Mouse (Mus musculus) ES-E14 (cell line): ENCODE data around the gene Sele.

ENCODE experiments used
- HCFC1 ChIP-seq: IDR thresholded peaks from 2 replicates; pipeline ENCODE4 v1.6.1; 2012; ENCODE audit warnings: low read length, inconsistent platforms, borderline replicate concordance; ENCODE audit not compliant: insufficient read depth
- MAFK ChIP-seq: IDR thresholded peaks from 2 replicates; pipeline ENCODE4 v1.6.1; 2014; ENCODE audit warnings: mild to moderate bottlenecking, low read depth, low read length, inconsistent platforms; ENCODE audit not compliant: insufficient read depth

GRCm38 (mm10) chr1:164098372-164098771, 50.3 kb downstream of the Sele start:
- no peak for TF ChIP-seq HCFC1
- no peak for TF ChIP-seq MAFK
